In the genomic region with DNA sequence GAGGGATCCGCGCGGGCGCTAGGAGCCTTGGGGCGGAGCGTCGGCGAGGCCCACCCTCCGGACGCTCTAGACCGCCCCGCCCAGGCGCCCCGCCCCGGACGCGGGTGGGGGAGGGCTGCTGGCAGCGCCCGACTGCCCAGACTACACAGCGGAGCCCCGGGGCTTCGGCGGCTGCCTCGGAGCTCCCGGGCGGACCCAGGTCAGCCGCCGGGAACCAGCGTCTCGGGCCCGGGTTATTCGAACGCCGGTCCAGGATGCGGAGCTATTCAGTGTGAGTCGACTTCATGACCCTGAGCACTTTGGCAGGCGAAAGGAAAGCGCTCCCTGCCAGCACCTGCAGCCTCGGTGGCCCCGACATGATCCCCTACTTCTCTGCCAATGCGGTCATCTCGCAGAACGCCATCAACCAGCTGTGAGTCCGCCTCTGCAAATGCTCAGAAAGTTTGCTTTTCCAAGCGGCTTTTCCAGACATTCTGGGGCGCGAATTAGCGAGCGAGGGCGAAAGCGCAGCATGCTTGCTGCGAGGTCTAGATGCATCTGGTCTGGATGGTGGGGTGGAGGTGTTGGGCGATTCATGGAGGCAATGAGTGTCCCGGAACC, we compare ENCODE assay signal across 8 mouse cellular contexts.
DNase-seq lines count a peak whose midpoint lies in the region; ATAC-seq lines count a peak whose summit lies in the region.

No protein-coding gene starts in this region.

- peak overlapping the region; percentile 59 for H3K9ac ChIP-seq in hindbrain, embryonic 14.5 days

- peak overlapping the region; percentile 43; the same call in 1 of the 2 replicates for H3K27ac ChIP-seq in hindbrain, embryonic 14.5 days

- WGBS in hindbrain, embryonic 14.5 days, result 1% methylated on average over 54 of the region's 54 CpGs

- H3K4me2 ChIP-seq in hindbrain, embryonic 14.5 days (replicated peaks), result peak overlapping the region; percentile 91

- no peaks in the 10 kb centered on the region for H3K36me3 ChIP-seq in hindbrain, embryonic 14.5 days (replicated peaks; ENCODE audit: control insufficient read depth, insufficient read depth)

- peak; percentile 70 for DNase-seq in WW6 (ENCODE audit: low read depth, low spot score)
- peak; percentile 83 to 90 for DNase-seq in cerebellum, postnatal 25 days
- DNase-seq in frontal cortex, postnatal 25 days (ENCODE audit: low spot score in 2 of 2), result peak; percentile 66 to 70
- peak; percentile 71 for DNase-seq in hindbrain, embryonic 14.5 days (ENCODE audit: low spot score)
- DNase-seq in left cerebral cortex, adult 11 months (ENCODE audit: low spot score), result peak; percentile 61
- peak; percentile 96 for DNase-seq in lung, postnatal 36 days
- peak; percentile 90 for DNase-seq in retina, embryonic 14.5 days (ENCODE audit: low spot score)
- DNase-seq in thymus, postnatal 4 days, result peak; percentile 97

- peaks cover 6% of the 10 kb centered on the region; the same call in 1 of the 2 replicates for H3K27me3 ChIP-seq in hindbrain, embryonic 14.5 days (ENCODE audit: control insufficient read depth, insufficient read depth, low read length)

- ATAC-seq in hindbrain, embryonic 14.5 days (ENCODE audit: low FRiP score), result peak; percentile 90

- H3K4me1 ChIP-seq in hindbrain, embryonic 14.5 days (replicated peaks; ENCODE audit: control insufficient read depth, insufficient read depth, low read length), result 0 out of 2 replicates have a peak, but pooled peaks cover 9% of the 10 kb centered on the region

- no peaks in the 10 kb centered on the region for H3K9me3 ChIP-seq in hindbrain, embryonic 14.5 days (ENCODE audit: control insufficient read depth, low read length)

- H3K4me3 ChIP-seq in hindbrain, embryonic 14.5 days (replicated peaks; ENCODE audit: low read length), result peak overlapping the region; percentile 51

Comparison
In these comparisons a context has a peak if more than half of its experiments do, and no peak if none do; other contexts are left out.
1. Peak in every context shown above with its lines: DNase-seq, ATAC-seq, H3K4me3 ChIP-seq and H3K27ac ChIP-seq.